Mouse (Mus musculus) hindbrain, embryonic 10.5 days (tissue): ENCODE data around the gene Aco2. TPM values are rescaled to one million over a fixed set of nuclear protein-coding genes. Genes with fewer than 3 reads are reported as not detected.

Source experiments
- DNase-seq: peaks from one replicate; pipeline ENCODE4 v3.0.0-alpha.2; 2017; ENCODE audit warnings: low spot score
- H3K27ac ChIP-seq: fragments of 300-500 bp; sonication (generic); 2 replicates; pipeline ENCODE4 v1.5.1; 2016; ENCODE audit warnings: mild to moderate bottlenecking, moderate library complexity
- H3K27me3 ChIP-seq: fragments of 300-500 bp; sonication (generic); 2 replicates; pipeline ENCODE4 v1.6.1; 2016; ENCODE audit warnings: mild to moderate bottlenecking; ENCODE audit not compliant: poor library complexity, insufficient read depth, severe bottlenecking
- H3K36me3 ChIP-seq: fragments of 300-500 bp; sonication (generic); 2 replicates; pipeline ENCODE4 v1.6.1; 2016; ENCODE audit warnings: mild to moderate bottlenecking, moderate library complexity
- H3K4me1 ChIP-seq: fragments of 300-500 bp; sonication (generic); replicated peaks from 2 replicates; pipeline ENCODE4 v1.6.1; 2016; ENCODE audit warnings: mild to moderate bottlenecking
- H3K4me3 ChIP-seq: fragments of 300-500 bp; sonication (generic); 2 replicates; pipeline ENCODE4 v1.5.1; 2016; ENCODE audit warnings: mild to moderate bottlenecking, moderate library complexity
- H3K9me3 ChIP-seq: fragments of 300-500 bp; sonication (generic); 2 replicates; pipeline ENCODE4 v1.6.1; 2016; ENCODE audit warnings: mild to moderate bottlenecking, moderate library complexity
- WGBS: fragments of 180-500 bp; shearing (Covaris S2); methylation state at CpG from one replicate; pipeline ENCODE4 v1.1.7; 2016; 5-methylcytosine and 5-hydroxymethylcytosine counted together
- polyA plus RNA-seq: library from polyadenylated mRNA; unstranded; fragments of >200 nt; fragmentation: Nextera tagmentation; extraction: Ambion mirVana; gene quantifications from 2 replicates; pipeline ENCODE4 v1.2.1, GENCODE M21; 2016

Aco2 gene
- polyA plus RNA-seq, 1 experiment from 2014 or later, result 175 TPM

DNA sequence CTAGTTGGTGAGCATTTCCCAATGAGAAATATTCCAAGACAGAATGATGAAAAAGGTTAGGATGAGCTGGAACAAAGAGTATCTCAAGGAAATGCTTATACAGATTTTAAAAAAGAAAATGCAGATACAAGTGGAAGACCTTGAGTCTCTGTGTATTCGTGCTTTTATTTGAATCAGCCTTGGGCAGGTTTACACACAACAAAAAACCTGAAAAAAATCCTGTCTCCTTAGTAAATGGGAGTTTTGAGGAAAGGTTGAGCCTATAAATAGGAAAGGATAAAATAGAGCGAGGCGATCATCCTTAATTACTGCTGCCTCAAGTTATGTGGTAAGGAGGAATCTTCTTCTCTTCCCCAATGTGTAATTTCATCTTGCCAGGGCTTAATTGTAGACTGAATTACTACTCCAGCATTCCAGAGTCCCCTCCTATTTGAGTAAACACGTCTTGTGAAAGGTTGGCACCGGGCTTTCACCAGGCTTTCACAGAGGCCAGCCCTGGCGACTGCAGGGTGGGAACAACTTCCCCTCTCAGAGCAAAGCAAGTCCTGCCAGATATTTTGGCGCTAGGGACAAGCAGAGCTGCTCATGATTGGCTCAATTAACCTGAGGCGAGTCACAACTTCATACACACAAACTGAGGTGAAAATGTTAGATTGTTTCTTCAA lies 11.5 kb upstream of the Aco2 start:
- no peak for DNase-seq
- WGBS, result 46% methylated on average over 8 of the region's 8 CpGs
- no peaks in the 10 kb centered on the region for H3K9me3 ChIP-seq
- no peaks in the 10 kb centered on the region for H3K27me3 ChIP-seq
- H3K36me3 ChIP-seq, result peaks cover 22% of the 10 kb centered on the region
- H3K4me3 ChIP-seq, result peak overlapping the region; percentile 92; the same call in 1 of the 2 replicates
- H3K27ac ChIP-seq, result peak overlapping the region; percentile 93; the same call in 1 of the 2 replicates
- H3K4me1 ChIP-seq, result peaks cover 34% of the 10 kb centered on the region

DNA sequence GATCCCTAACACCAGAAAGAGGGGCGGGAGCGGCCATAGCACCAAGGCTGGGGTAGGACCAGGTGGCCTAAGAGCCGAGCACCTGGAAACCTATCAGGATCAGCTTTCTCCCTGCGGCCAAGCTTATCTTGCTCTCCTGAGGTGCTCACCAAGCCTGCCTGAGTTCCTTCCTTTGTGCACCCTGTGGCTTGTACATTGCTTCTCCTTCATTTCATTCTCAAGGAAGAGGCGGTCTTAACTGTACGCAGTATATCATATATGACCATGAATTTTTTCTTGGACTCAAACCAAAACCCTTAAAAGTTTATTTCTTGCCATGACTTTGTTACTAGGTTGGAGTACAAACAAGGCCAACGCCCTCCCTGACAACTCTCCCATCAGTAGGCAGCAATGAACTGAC lies 7.9 kb upstream of the Aco2 start:
- Histone ChIP-seq H3K27me3 (no peaks in the 10 kb centered on the region), H3K36me3 (peaks cover 58% of the 10 kb centered on the region), H3K4me1 (peaks cover 7% of the 10 kb centered on the region), H3K27ac (no peak overlapping the region), H3K9me3 (no peaks in the 10 kb centered on the region), H3K4me3 (no peak overlapping the region)
- WGBS, result 90% methylated on average over 7 of the region's 7 CpGs
- DNase-seq, result no peak

DNA sequence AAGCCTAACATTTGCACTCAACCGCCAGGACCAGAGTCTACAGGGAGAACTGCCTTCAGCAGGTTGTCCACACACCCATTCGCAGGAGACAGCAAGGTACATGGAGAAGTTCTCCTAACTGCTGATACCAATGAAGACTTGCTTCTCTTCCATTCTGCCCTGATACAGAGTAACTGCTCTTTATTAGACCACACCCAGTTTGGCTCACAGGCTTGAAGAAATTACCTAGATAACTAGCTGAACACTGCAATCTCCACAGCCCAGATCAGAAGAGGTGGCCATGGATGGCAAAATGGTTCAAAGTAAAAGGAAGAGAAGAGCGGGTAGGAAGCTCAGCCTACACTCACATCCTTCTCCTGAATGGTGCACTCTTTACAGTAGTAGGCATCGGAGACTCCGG lies 2.1 kb upstream of the Aco2 start:
- Histone ChIP-seq H3K36me3 (peaks cover 60% of the 10 kb centered on the region), H3K4me3 (0 out of 2 replicates have a peak overlapping the region, but pooled peaks have one; percentile 2), H3K9me3 (no peaks in the 10 kb centered on the region), H3K27ac (no peak overlapping the region), H3K27me3 (no peaks in the 10 kb centered on the region), H3K4me1 (peaks cover 25% of the 10 kb centered on the region)
- DNase-seq, result no peak
- WGBS, result 97% methylated on average over 5 of the region's 5 CpGs

DNA sequence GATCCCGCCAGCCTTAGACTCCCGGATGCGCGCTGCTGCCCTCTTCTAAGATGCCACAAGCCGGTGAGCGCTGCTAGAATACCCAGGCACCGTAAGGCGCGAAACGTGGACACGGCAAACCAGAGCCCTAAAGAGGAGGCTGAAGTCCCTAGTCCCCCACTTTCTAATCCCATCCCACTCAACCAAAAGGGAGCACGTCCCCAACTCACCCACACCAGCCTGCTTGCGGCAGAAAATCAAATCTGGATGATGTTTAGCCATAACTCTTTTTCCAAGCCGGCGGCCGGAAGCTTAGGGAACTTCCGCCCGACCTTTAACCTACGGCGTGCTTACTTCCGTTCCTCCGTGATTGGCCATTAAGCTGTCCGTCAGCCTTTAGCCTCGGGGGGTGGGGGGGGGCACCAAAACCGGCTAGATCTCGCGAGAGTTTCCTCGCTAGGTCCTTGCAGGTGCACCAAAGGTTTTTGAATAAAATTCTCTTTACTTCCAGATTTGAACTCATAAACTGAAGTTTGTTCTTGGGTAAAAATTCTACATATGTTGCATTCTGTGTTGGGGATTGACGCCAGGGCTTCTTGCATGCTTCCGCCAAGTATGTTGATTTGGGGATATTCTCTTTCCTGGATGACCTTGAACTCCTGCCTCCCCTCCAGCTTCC lies 376 bp upstream of the Aco2 start, which contains the start of gene Phf5a:
Phf5a (minus strand) TSS at position 308 of the 658 bp plus-strand sequence.
- Histone ChIP-seq H3K27ac (peak within 1 kb of the TSS; percentile 98), H3K4me3 (peak within 1 kb of the TSS; percentile 99), H3K36me3 (peaks cover 42% of the 10 kb centered on the region), H3K9me3 (no peaks in the 10 kb centered on the region), H3K4me1 (peaks cover 25% of the 10 kb centered on the region), H3K27me3 (no peaks in the 10 kb centered on the region)
- WGBS, result under 1% methylated on average over 30 of the region's 30 CpGs
- peak; percentile 96 for DNase-seq

DNA sequence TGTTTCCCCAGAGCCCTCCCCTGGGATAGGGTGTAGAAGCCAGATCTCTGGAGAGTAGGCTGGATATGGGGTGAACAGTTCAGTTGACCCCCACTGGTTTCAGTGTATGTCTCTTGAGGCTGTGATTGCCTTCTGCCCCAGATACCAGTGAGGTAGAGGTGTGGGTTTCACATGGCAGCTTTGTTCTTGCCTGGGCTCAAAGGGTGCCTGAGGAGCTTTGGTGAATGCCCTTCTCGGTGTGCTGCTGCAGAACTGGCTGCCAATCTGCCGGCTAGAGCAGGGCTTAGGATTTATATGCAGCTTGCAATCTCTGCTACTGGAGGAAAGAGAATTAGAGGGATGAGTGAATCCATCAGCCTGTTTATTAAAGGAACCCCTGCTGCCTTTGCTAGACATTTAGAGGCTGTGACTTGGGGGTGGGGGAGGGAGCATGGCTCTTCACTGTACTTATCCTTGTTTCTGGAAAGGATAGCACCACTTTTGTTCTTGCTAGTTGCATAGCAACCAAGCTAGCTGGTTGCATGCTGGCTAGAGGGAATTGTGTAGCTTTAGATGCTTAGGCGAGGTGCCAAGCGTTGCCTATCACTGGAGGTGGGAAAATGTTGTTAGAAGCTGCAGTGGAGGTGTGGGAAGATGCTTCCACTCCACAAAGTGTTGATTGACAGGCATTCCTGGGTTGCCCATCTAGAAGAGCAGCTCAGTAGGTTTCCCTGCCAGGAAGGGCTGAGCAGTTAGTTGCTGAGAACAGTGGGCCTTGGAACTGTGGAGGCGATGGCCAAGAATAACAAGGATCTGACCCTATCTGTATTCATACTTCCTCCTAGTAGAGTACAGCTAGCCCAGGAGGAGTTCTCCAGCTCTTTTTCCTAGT lies 7.7 kb downstream of the Aco2 start:
- Histone ChIP-seq H3K36me3 (peaks cover 13% of the 10 kb centered on the region), H3K27me3 (no peaks in the 10 kb centered on the region), H3K9me3 (no peaks in the 10 kb centered on the region), H3K27ac (no peak overlapping the region), H3K4me3 (no peak overlapping the region), H3K4me1 (peaks cover 7% of the 10 kb centered on the region)
- DNase-seq, result no peak
- 74% methylated on average over 5 of the region's 5 CpGs for WGBS

DNA sequence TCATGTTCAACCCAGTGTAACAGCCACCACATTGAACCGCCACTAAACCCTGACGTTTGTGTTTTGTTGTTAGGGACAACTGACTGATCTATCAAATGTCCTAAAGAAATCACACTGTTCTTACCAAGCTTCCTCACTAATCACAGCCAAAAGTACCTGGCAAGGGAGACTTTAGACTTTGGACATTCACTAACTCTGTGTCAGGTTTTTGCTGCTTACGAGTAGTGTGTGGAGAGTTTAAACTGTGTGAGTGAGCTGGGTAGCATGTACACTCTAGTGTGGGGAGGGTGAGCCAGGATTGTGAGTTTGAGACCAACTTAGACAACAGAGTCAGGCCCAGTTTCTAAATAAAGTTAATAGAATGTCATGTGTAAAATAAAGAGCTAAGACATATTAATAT lies 10.2 kb downstream of the Aco2 start:
- no peak overlapping the region for H3K4me3 ChIP-seq
- H3K27me3 ChIP-seq, result no peaks in the 10 kb centered on the region
- DNase-seq, result no peak
- WGBS, result 93% methylated on average over 3 of the region's 3 CpGs
- peaks cover 11% of the 10 kb centered on the region for H3K36me3 ChIP-seq
- H3K9me3 ChIP-seq, result no peaks in the 10 kb centered on the region
- peaks cover 7% of the 10 kb centered on the region for H3K4me1 ChIP-seq
- no peak overlapping the region for H3K27ac ChIP-seq

DNA sequence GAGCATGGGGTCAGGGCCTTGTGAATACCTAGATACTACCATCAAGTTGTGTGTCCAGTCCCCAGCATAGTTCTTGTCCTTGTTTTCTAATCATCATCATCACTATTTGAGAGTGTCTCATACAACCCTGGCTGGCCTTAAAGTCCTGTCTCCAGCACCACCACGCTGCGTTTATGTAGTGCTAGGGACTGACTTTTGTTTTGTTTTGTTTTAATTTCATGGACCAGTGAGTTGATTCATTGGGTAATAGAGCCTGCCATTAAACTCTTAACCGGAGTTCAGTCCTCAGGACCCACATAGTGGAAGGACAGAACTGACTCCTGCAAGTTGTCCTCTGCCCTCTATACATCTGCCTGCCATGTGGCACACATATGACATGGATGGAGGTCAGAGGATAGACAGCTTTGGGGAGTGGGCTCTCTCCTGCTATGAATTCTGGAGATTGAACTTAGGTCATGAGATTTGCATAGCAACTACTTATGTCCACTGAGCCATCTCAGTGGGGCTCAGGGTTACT lies 13.4 kb downstream of the Aco2 start:
- 82% methylated on average over 3 of the region's 3 CpGs for WGBS
- DNase-seq, result no peak
- Histone ChIP-seq H3K4me3 (no peak overlapping the region), H3K27me3 (no peaks in the 10 kb centered on the region), H3K9me3 (no peaks in the 10 kb centered on the region), H3K4me1 (no peaks in the 10 kb centered on the region), H3K27ac (no peak overlapping the region), H3K36me3 (peaks cover 32% of the 10 kb centered on the region)

DNA sequence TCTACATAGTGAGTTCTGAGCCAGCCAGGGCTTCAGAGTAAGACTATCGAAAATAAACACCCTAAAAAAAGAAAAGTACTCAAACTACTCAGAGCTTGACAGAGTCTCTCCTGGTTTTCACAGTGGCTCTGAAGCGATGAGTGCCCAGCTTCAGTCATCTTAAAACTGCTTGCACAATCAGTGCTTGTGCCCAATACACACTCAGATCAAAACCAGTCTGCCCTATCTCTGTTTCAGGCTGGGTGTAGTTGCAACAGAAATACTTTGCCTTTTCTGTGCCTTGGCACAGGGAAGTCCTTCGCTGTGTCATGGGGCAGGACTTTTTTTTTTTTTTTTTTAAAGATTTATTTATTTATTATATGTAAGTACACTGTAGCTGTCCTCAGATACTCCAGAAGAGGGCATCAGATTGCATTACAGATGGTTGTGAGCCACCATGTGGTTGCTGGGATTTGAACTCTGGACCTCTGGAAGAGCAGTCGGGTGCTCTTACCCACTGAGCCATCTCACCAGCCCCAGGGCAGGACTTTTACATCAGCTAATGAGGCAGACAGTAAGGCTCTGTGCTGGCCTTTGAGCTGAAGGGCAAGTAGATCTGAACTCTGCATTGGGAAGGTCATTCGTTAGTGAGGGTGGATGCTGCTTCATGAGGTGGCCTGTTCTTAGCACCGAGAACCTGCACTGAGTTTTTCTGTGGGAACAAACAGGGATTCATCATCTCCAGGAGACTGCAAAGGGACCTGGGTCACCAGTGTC lies 14.9 kb downstream of the Aco2 start:
- Histone ChIP-seq H3K27ac (no peak overlapping the region), H3K4me3 (no peak overlapping the region), H3K9me3 (no peaks in the 10 kb centered on the region), H3K36me3 (peaks cover 44% of the 10 kb centered on the region), H3K4me1 (no peaks in the 10 kb centered on the region), H3K27me3 (no peaks in the 10 kb centered on the region)
- DNase-seq, result no peak
- 95% methylated on average over 6 of the region's 6 CpGs for WGBS

DNA sequence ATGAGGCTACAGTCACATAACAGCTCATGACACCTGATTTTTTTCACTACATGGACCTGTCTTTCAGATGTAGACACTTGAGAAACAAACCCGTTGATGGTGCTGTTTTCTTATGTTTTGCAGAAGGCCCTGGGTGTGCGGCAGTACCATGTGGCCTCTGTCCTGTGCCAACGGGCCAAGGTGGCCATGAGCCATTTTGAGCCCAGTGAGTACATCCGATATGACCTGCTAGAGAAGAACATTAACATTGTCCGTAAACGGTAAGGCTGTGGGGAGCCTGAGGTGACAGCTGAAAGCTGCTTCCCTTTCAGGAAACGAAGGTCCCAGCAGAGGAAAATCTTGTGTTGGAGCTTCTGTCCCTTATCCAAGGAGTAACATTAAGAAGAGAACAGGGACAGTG lies 17.1 kb downstream of the Aco2 start:
- no peaks in the 10 kb centered on the region for H3K27me3 ChIP-seq
- H3K27ac ChIP-seq, result no peak overlapping the region
- H3K4me3 ChIP-seq, result no peak overlapping the region
- no peak for DNase-seq
- H3K9me3 ChIP-seq, result no peaks in the 10 kb centered on the region
- H3K36me3 ChIP-seq, result peaks cover 63% of the 10 kb centered on the region
- 94% methylated on average over 7 of the region's 7 CpGs for WGBS
- no peaks in the 10 kb centered on the region for H3K4me1 ChIP-seq

DNA sequence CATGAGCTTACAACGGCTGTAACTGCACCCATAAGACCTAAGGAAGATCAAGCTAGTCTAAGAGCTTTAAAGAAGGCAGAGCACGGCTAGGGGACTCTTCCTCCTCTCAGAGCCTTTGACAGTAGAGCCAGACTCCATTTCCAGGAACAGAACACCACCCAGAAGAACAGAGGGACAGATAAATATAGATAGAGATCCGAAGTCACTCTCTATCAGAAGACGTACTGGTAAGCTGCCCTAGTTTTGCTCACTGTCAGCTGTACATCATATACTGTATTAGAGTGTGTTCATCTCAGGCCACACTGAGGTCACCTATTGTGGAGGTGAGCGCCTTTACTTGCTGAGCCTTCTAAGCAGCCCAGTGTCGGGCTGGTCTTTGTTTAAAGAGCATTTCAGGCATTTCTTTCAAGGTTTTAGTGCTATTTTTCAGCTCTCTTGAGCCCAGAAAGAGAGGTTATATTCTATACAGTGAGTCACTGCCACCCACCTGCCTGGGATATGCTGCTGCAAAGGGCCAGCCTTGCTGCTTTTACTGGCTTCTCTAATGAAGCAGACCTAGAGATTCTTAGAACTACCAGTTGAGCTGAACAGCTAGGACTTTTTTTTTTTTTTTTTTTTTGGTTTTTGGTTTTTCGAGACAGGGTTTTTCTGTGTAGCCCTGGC lies 19.2 kb downstream of the Aco2 start:
- Histone ChIP-seq H3K4me3 (no peak overlapping the region), H3K27me3 (no peaks in the 10 kb centered on the region), H3K9me3 (no peaks in the 10 kb centered on the region), H3K4me1 (no peaks in the 10 kb centered on the region), H3K36me3 (peaks cover 82% of the 10 kb centered on the region), H3K27ac (no peak overlapping the region)
- WGBS, result 92% methylated on average over 7 of the region's 7 CpGs
- no peak for DNase-seq

DNA sequence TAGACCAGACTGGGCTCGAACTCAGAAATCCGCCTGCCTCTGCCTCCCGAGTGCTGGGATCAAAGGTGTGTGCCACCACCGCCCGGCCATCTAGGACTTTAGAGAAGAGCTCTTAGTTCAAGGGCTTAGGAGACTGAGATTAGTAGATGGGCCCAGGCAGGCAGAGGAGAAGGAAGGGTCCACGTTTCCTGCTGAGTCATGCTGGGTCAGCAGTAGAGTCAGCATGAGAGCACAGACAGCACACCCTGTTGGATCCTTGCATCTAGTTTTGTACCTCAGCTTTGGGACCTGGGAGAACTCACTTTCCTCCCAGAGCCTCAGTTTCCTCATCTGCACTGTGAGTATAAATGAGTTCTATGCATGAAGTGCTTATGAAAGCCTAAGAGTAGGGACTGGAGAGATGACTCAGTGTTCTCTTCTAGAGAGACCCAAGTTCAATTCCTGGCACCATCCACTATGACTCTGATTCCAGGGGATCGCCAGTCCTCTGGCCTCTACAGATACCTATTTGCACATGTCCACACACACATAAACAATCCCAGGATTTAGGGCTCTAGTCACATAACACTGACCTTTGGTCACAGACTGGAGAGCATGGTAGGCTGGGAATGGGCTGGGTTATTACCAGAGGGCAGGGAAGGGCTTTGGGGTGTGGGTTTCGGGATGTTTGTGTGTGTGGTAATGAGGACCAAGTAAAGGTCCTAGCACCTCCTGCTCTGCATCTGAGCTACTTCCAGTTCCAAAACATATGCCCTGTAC lies 19.9 kb downstream of the Aco2 start:
- Histone ChIP-seq H3K4me3 (no peak overlapping the region), H3K36me3 (peaks cover 89% of the 10 kb centered on the region), H3K27ac (no peak overlapping the region), H3K27me3 (no peaks in the 10 kb centered on the region), H3K4me1 (no peaks in the 10 kb centered on the region), H3K9me3 (no peaks in the 10 kb centered on the region)
- DNase-seq, result no peak
- WGBS, result 93% methylated on average over 8 of the region's 8 CpGs
